Mouse (Mus musculus): Measurements from ENCODE around the gene Fmnl1. TPM values are rescaled to one million over a fixed set of nuclear protein-coding genes. Genes with fewer than 3 reads are reported as not detected.

Fmnl1 gene
- polyA plus RNA-seq, 1 experiment from 2014 or later, result 1.8 TPM

GRCm38 (mm10) chr11:103192230-103192955 lies 21.5 kb downstream of the Fmnl1 start:
- DNase-seq (ENCODE audit: low spot score) (no peak), ATAC-seq (replicated peaks; ENCODE audit: low FRiP score) (no peak)
- Histone ChIP-seq H3K27ac (ENCODE audit: low read depth, low read length) (no peak overlapping the region), H3K27me3 (ENCODE audit: control insufficient read depth, insufficient read depth, low read length) (peaks cover 48% of the 10 kb centered on the region), H3K4me3 (ENCODE audit: low read depth, low read length) (peak overlapping the region; percentile 16; the same call in 1 of the 2 replicates), H3K36me3 (ENCODE audit: control insufficient read depth, insufficient read depth, low read length) (no peaks in the 10 kb centered on the region), H3K4me1 (replicated peaks; ENCODE audit: control insufficient read depth, insufficient read depth, low read length) (peaks cover 6% of the 10 kb centered on the region; the same call in 1 of the 2 replicates), H3K4me2 (ENCODE audit: low read depth, low read length, severe bottlenecking) (peak overlapping the region; percentile 55), H3K9me3 (ENCODE audit: control insufficient read depth, low read length) (no peaks in the 10 kb centered on the region), H3K9ac (ENCODE audit: low read length) (peak overlapping the region; percentile 23)
- 11% methylated on average over 28 of the region's 28 CpGs for WGBS

- H3K4me1 ChIP-seq (replicated peaks; ENCODE audit: control insufficient read depth, insufficient read depth, low read length), result peaks cover 6% of the 10 kb centered on the region; the same call in 1 of the 2 replicates
- H3K36me3 ChIP-seq (ENCODE audit: control insufficient read depth, insufficient read depth, low read length), result no peaks in the 10 kb centered on the region
- H3K9me3 ChIP-seq (ENCODE audit: control insufficient read depth, low read length), result no peaks in the 10 kb centered on the region
- H3K4me3 ChIP-seq (ENCODE audit: low read depth, low read length), result peak overlapping the region; percentile 16; the same call in 1 of the 2 replicates
- peak overlapping the region; percentile 23 for H3K9ac ChIP-seq (ENCODE audit: low read length)
- H3K27ac ChIP-seq (ENCODE audit: low read depth, low read length), result no peak overlapping the region
- 4% methylated on average over 41 of the region's 44 CpGs for WGBS
- ATAC-seq (replicated peaks; ENCODE audit: low FRiP score) (no peak), DNase-seq (ENCODE audit: low spot score) (peak; percentile 71)
- H3K4me2 ChIP-seq (ENCODE audit: low read depth, low read length, severe bottlenecking), result peak overlapping the region; percentile 55
- peaks cover 55% of the 10 kb centered on the region for H3K27me3 ChIP-seq (ENCODE audit: control insufficient read depth, insufficient read depth, low read length)
Measured at GRCm38 (mm10) chr11:103192956-103193824, 22.3 kb downstream of the Fmnl1 start.

GRCm38 (mm10) chr11:103193825-103194168 lies 22.9 kb downstream of the Fmnl1 start:
- 32% methylated on average over 9 of the region's 9 CpGs for WGBS
- no peaks in the 10 kb centered on the region for H3K36me3 ChIP-seq (ENCODE audit: control insufficient read depth, insufficient read depth, low read length)
- peaks cover 61% of the 10 kb centered on the region for H3K27me3 ChIP-seq (ENCODE audit: control insufficient read depth, insufficient read depth, low read length)
- peaks cover 9% of the 10 kb centered on the region; the same call in 1 of the 2 replicates for H3K4me1 ChIP-seq (replicated peaks; ENCODE audit: control insufficient read depth, insufficient read depth, low read length)
- H3K4me2 ChIP-seq (ENCODE audit: low read depth, low read length, severe bottlenecking), result no peak overlapping the region
- H3K27ac ChIP-seq (ENCODE audit: low read depth, low read length), result no peak overlapping the region
- H3K9me3 ChIP-seq (ENCODE audit: control insufficient read depth, low read length), result no peaks in the 10 kb centered on the region
- ATAC-seq (replicated peaks; ENCODE audit: low FRiP score), result no peak
- no peak for DNase-seq (ENCODE audit: low spot score)
- H3K9ac ChIP-seq (ENCODE audit: low read length), result no peak overlapping the region
- H3K4me3 ChIP-seq (ENCODE audit: low read depth, low read length), result no peak overlapping the region

- Histone ChIP-seq H3K9me3 (ENCODE audit: control insufficient read depth, low read length) (no peaks in the 10 kb centered on the region), H3K27ac (ENCODE audit: low read depth, low read length) (no peak overlapping the region), H3K4me3 (ENCODE audit: low read depth, low read length) (no peak overlapping the region), H3K36me3 (ENCODE audit: control insufficient read depth, insufficient read depth, low read length) (no peaks in the 10 kb centered on the region), H3K4me2 (ENCODE audit: low read depth, low read length, severe bottlenecking) (no peak overlapping the region), H3K9ac (ENCODE audit: low read length) (no peak overlapping the region), H3K4me1 (replicated peaks; ENCODE audit: control insufficient read depth, insufficient read depth, low read length) (peaks cover 11% of the 10 kb centered on the region; the same call in 1 of the 2 replicates), H3K27me3 (ENCODE audit: control insufficient read depth, insufficient read depth, low read length) (peaks cover 75% of the 10 kb centered on the region)
- 92% methylated on average over 18 of the region's 18 CpGs for WGBS
- ATAC-seq (replicated peaks; ENCODE audit: low FRiP score), result no peak
- no peak for DNase-seq (ENCODE audit: low spot score)
Measured at GRCm38 (mm10) chr11:103195236-103195635, 24.3 kb downstream of the Fmnl1 start.

GRCm38 (mm10) chr11:103195656-103196055 lies 24.7 kb downstream of the Fmnl1 start:
- ATAC-seq (replicated peaks; ENCODE audit: low FRiP score) (no peak), DNase-seq (ENCODE audit: low spot score) (no peak)
- no peaks in the 10 kb centered on the region for H3K9me3 ChIP-seq (ENCODE audit: control insufficient read depth, low read length)
- H3K27ac ChIP-seq (ENCODE audit: low read depth, low read length), result no peak overlapping the region
- no peak overlapping the region for H3K4me3 ChIP-seq (ENCODE audit: low read depth, low read length)
- H3K4me2 ChIP-seq (ENCODE audit: low read depth, low read length, severe bottlenecking), result no peak overlapping the region
- WGBS, result 90% methylated on average over 5 of the region's 5 CpGs
- H3K9ac ChIP-seq (ENCODE audit: low read length), result no peak overlapping the region
- peaks cover 79% of the 10 kb centered on the region for H3K27me3 ChIP-seq (ENCODE audit: control insufficient read depth, insufficient read depth, low read length)
- no peaks in the 10 kb centered on the region for H3K36me3 ChIP-seq (ENCODE audit: control insufficient read depth, insufficient read depth, low read length)
- peaks cover 11% of the 10 kb centered on the region; the same call in 1 of the 2 replicates for H3K4me1 ChIP-seq (replicated peaks; ENCODE audit: control insufficient read depth, insufficient read depth, low read length)

GRCm38 (mm10) chr11:103197340-103197739 lies 26.4 kb downstream of the Fmnl1 start:
- WGBS, result 78% methylated on average over 4 of the region's 4 CpGs
- H3K4me2 ChIP-seq (ENCODE audit: low read depth, low read length, severe bottlenecking), result no peak overlapping the region
- no peak overlapping the region for H3K9ac ChIP-seq (ENCODE audit: low read length)

GRCm38 (mm10) chr11:103198339-103198738 lies 27.4 kb downstream of the Fmnl1 start:
- WGBS, result 2% methylated on average over 16 of the region's 16 CpGs
- DNase-seq (ENCODE audit: low spot score) (no peak), ATAC-seq (replicated peaks; ENCODE audit: low FRiP score) (no peak)
- no peak overlapping the region for H3K27ac ChIP-seq (ENCODE audit: low read depth, low read length)
- H3K27me3 ChIP-seq (ENCODE audit: control insufficient read depth, insufficient read depth, low read length), result peaks cover 57% of the 10 kb centered on the region
- peaks cover 5% of the 10 kb centered on the region; the same call in 1 of the 2 replicates for H3K4me1 ChIP-seq (replicated peaks; ENCODE audit: control insufficient read depth, insufficient read depth, low read length)
- H3K4me2 ChIP-seq (ENCODE audit: low read depth, low read length, severe bottlenecking), result no peak overlapping the region; the same call in 1 of the 2 replicates
- no peaks in the 10 kb centered on the region for H3K36me3 ChIP-seq (ENCODE audit: control insufficient read depth, insufficient read depth, low read length)
- no peak overlapping the region for H3K9ac ChIP-seq (ENCODE audit: low read length)
- no peaks in the 10 kb centered on the region for H3K9me3 ChIP-seq (ENCODE audit: control insufficient read depth, low read length)
- no peak overlapping the region; the same call in 1 of the 2 replicates for H3K4me3 ChIP-seq (ENCODE audit: low read depth, low read length)

More at GRCm38 (mm10) chr11:103197340-103197739, 26.4 kb downstream of the Fmnl1 start:
- DNase-seq (ENCODE audit: low spot score) (no peak), ATAC-seq (replicated peaks; ENCODE audit: low FRiP score) (no peak)
- Histone ChIP-seq H3K4me3 (ENCODE audit: low read depth, low read length) (no peak overlapping the region), H3K36me3 (ENCODE audit: control insufficient read depth, insufficient read depth, low read length) (no peaks in the 10 kb centered on the region), H3K4me1 (replicated peaks; ENCODE audit: control insufficient read depth, insufficient read depth, low read length) (peaks cover 11% of the 10 kb centered on the region; the same call in 1 of the 2 replicates), H3K27ac (ENCODE audit: low read depth, low read length) (no peak overlapping the region), H3K27me3 (ENCODE audit: control insufficient read depth, insufficient read depth, low read length) (peaks cover 67% of the 10 kb centered on the region), H3K9me3 (ENCODE audit: control insufficient read depth, low read length) (no peaks in the 10 kb centered on the region)

GRCm38 (mm10) chr11:103198911-103199803 lies 28.2 kb downstream of the Fmnl1 start:
- Histone ChIP-seq H3K4me3 (ENCODE audit: low read depth, low read length) (peak overlapping the region; percentile 40), H3K36me3 (ENCODE audit: control insufficient read depth, insufficient read depth, low read length) (no peaks in the 10 kb centered on the region), H3K27me3 (ENCODE audit: control insufficient read depth, insufficient read depth, low read length) (peaks cover 49% of the 10 kb centered on the region), H3K4me1 (replicated peaks; ENCODE audit: control insufficient read depth, insufficient read depth, low read length) (peaks cover 5% of the 10 kb centered on the region; the same call in 1 of the 2 replicates), H3K9me3 (ENCODE audit: control insufficient read depth, low read length) (no peaks in the 10 kb centered on the region), H3K27ac (ENCODE audit: low read depth, low read length) (no peak overlapping the region), H3K4me2 (ENCODE audit: low read depth, low read length, severe bottlenecking) (peak overlapping the region; percentile 70), H3K9ac (ENCODE audit: low read length) (peak overlapping the region; percentile 43)
- DNase-seq (ENCODE audit: low spot score) (peak; percentile 66), ATAC-seq (replicated peaks; ENCODE audit: low FRiP score) (0 out of 2 replicates have a peak, but pooled peaks have one; percentile 60)
- under 1% methylated on average over 58 of the region's 59 CpGs for WGBS

Measured in forebrain, embryonic 11.5 days (tissue).